Mouse (Mus musculus): ENCODE results near the gene Dtymk. TPM values are rescaled to one million over a fixed set of nuclear protein-coding genes. Genes with fewer than 3 reads are reported as not detected.
A peak's percentile ranks its signal among the peaks of the same experiment; 100 is the strongest.
"Not testable (repeated sequence)": the region's sequence is repeated elsewhere in the genome, so short reads cannot be mapped to it uniquely, and the experiment has no call there.

Dtymk gene
- polyA plus RNA-seq (2015; fragmentation: Nextera tagmentation; extraction: Ambion mirVana), result 147 and 156 TPM in 2 replicates

GRCm38 (mm10) chr1:93801741-93802238, at the start of gene Dtymk:
Gene Dtymk, minus strand, starts transcription at chr1:93801934.
- Histone ChIP-seq H3K27ac (peak within 1 kb of the TSS; percentile 98), H3K4me3 (peak within 1 kb of the TSS; percentile 85), H3K9me3 (replicated peaks) (no peaks in the 10 kb centered on the region), H3K36me3 (peaks cover 18% of the 10 kb centered on the region; the same call in 1 of the 2 replicates), H3K4me1 (replicated peaks) (peaks cover 34% of the 10 kb centered on the region), H3K9ac (peak within 1 kb of the TSS; percentile 76), H3K27me3 (no peaks in the 10 kb centered on the region), H3K4me2 (peak within 1 kb of the TSS; percentile 98)
- peak; percentile 53 for ATAC-seq (replicated peaks; ENCODE audit: insufficient number of reproducible peaks, insufficient read depth, low FRiP score, low read depth)
- WGBS, result under 1% methylated on average over 42 of the region's 42 CpGs

- not testable (repeated sequence) for H3K9ac ChIP-seq; H3K27ac ChIP-seq; H3K36me3 ChIP-seq; H3K27me3 ChIP-seq; H3K4me2 ChIP-seq; H3K9me3 ChIP-seq (replicated peaks); H3K4me1 ChIP-seq (replicated peaks); ATAC-seq (replicated peaks; ENCODE audit: insufficient number of reproducible peaks, insufficient read depth, low FRiP score, low read depth); H3K4me3 ChIP-seq
- 59% methylated on average over 1 of the region's 3 CpGs for WGBS
Measured at GRCm38 (mm10) chr1:93845766-93846366, 44.1 kb upstream of the Dtymk start.

GRCm38 (mm10) chr1:93838569-93838968, 36.8 kb upstream of the Dtymk start:
- not testable (repeated sequence) for H3K9me3 ChIP-seq (replicated peaks); H3K4me1 ChIP-seq (replicated peaks); H3K9ac ChIP-seq; H3K4me2 ChIP-seq; H3K36me3 ChIP-seq; H3K27ac ChIP-seq; ATAC-seq (replicated peaks; ENCODE audit: insufficient number of reproducible peaks, insufficient read depth, low FRiP score, low read depth); H3K27me3 ChIP-seq; H3K4me3 ChIP-seq
- WGBS, result 81% methylated on average over 8 of the region's 8 CpGs

GRCm38 (mm10) chr1:93837335-93837734, 35.6 kb upstream of the Dtymk start:
- no peaks in the 10 kb centered on the region for H3K27me3 ChIP-seq
- no peak for ATAC-seq (replicated peaks; ENCODE audit: insufficient number of reproducible peaks, insufficient read depth, low FRiP score, low read depth)
- no peaks in the 10 kb centered on the region for H3K9me3 ChIP-seq (replicated peaks)
- H3K4me2 ChIP-seq, result no peak overlapping the region
- H3K9ac ChIP-seq, result no peak overlapping the region
- no peak overlapping the region for H3K4me3 ChIP-seq
- H3K27ac ChIP-seq, result no peak overlapping the region
- no peaks in the 10 kb centered on the region for H3K36me3 ChIP-seq
- H3K4me1 ChIP-seq (replicated peaks), result no peaks in the 10 kb centered on the region
- 89% methylated on average over 8 of the region's 8 CpGs for WGBS

- Histone ChIP-seq H3K27ac (no peak overlapping the region), H3K9me3 (replicated peaks) (no peaks in the 10 kb centered on the region), H3K4me3 (no peak overlapping the region), H3K36me3 (no peaks in the 10 kb centered on the region), H3K9ac (no peak overlapping the region), H3K27me3 (no peaks in the 10 kb centered on the region), H3K4me2 (no peak overlapping the region), H3K4me1 (replicated peaks) (no peaks in the 10 kb centered on the region)
- WGBS, result 86% methylated on average over 2 of the region's 2 CpGs
- ATAC-seq (replicated peaks; ENCODE audit: insufficient number of reproducible peaks, insufficient read depth, low FRiP score, low read depth), result no peak
Measured at GRCm38 (mm10) chr1:93836532-93836913, 34.8 kb upstream of the Dtymk start.

GRCm38 (mm10) chr1:93835876-93836531, 34.3 kb upstream of the Dtymk start:
- Histone ChIP-seq H3K4me1 (replicated peaks) (no peaks in the 10 kb centered on the region), H3K4me3 (no peak overlapping the region), H3K9ac (no peak overlapping the region), H3K4me2 (no peak overlapping the region), H3K36me3 (no peaks in the 10 kb centered on the region), H3K9me3 (replicated peaks) (no peaks in the 10 kb centered on the region), H3K27me3 (no peaks in the 10 kb centered on the region), H3K27ac (no peak overlapping the region)
- ATAC-seq (replicated peaks; ENCODE audit: insufficient number of reproducible peaks, insufficient read depth, low FRiP score, low read depth), result no peak
- WGBS, result 79% methylated on average over 6 of the region's 6 CpGs

GRCm38 (mm10) chr1:93835211-93835610, 33.5 kb upstream of the Dtymk start:
- H3K27ac ChIP-seq, result no peak overlapping the region
- WGBS, result 92% methylated on average over 4 of the region's 4 CpGs

GRCm38 (mm10) chr1:93834671-93835150, 33.0 kb upstream of the Dtymk start:
- 83% methylated on average over 7 of the region's 7 CpGs for WGBS
- no peaks in the 10 kb centered on the region for H3K36me3 ChIP-seq

More at GRCm38 (mm10) chr1:93835211-93835610, 33.5 kb upstream of the Dtymk start:
- Histone ChIP-seq H3K4me2 (no peak overlapping the region), H3K9me3 (replicated peaks) (no peaks in the 10 kb centered on the region), H3K36me3 (no peaks in the 10 kb centered on the region), H3K27me3 (no peaks in the 10 kb centered on the region), H3K4me1 (replicated peaks) (no peaks in the 10 kb centered on the region), H3K9ac (no peak overlapping the region), H3K4me3 (no peak overlapping the region)
- no peak for ATAC-seq (replicated peaks; ENCODE audit: insufficient number of reproducible peaks, insufficient read depth, low FRiP score, low read depth)

GRCm38 (mm10) chr1:93832754-93833360, 31.1 kb upstream of the Dtymk start:
- H3K27me3 ChIP-seq; H3K27ac ChIP-seq; H3K9me3 ChIP-seq (replicated peaks); H3K4me2 ChIP-seq; H3K4me3 ChIP-seq; H3K4me1 ChIP-seq (replicated peaks); H3K36me3 ChIP-seq; H3K9ac ChIP-seq: not testable (repeated sequence)
- 68% methylated on average over 2 of the region's 4 CpGs for WGBS
- 0 out of 2 replicates have a peak, but pooled peaks have one; percentile 35 for ATAC-seq (replicated peaks; ENCODE audit: insufficient number of reproducible peaks, insufficient read depth, low FRiP score, low read depth)

More at GRCm38 (mm10) chr1:93834671-93835150, 33.0 kb upstream of the Dtymk start:
- Histone ChIP-seq H3K9me3 (replicated peaks) (no peaks in the 10 kb centered on the region), H3K4me3 (no peak overlapping the region), H3K9ac (no peak overlapping the region), H3K4me2 (no peak overlapping the region), H3K27ac (no peak overlapping the region), H3K4me1 (replicated peaks) (no peaks in the 10 kb centered on the region), H3K27me3 (no peaks in the 10 kb centered on the region)
- ATAC-seq (replicated peaks; ENCODE audit: insufficient number of reproducible peaks, insufficient read depth, low FRiP score, low read depth), result no peak

- no peak overlapping the region for H3K9ac ChIP-seq
- no peak overlapping the region for H3K4me3 ChIP-seq
- peaks cover 14% of the 10 kb centered on the region for H3K4me1 ChIP-seq (replicated peaks)
- ATAC-seq (replicated peaks; ENCODE audit: insufficient number of reproducible peaks, insufficient read depth, low FRiP score, low read depth), result no peak
- H3K36me3 ChIP-seq, result peaks cover 6% of the 10 kb centered on the region
- no peaks in the 10 kb centered on the region for H3K9me3 ChIP-seq (replicated peaks)
- peak overlapping the region; percentile 79 for H3K4me2 ChIP-seq
- no peak overlapping the region for H3K27ac ChIP-seq
- H3K27me3 ChIP-seq, result no peaks in the 10 kb centered on the region
- WGBS, result 91% methylated on average over 9 of the region's 9 CpGs
Measured at GRCm38 (mm10) chr1:93826540-93826835, 24.8 kb upstream of the Dtymk start.

GRCm38 (mm10) chr1:93825771-93826539, 24.2 kb upstream of the Dtymk start:
- Histone ChIP-seq H3K27me3 (no peaks in the 10 kb centered on the region), H3K4me2 (peak overlapping the region; percentile 79), H3K4me1 (replicated peaks) (peaks cover 14% of the 10 kb centered on the region), H3K9me3 (replicated peaks) (no peaks in the 10 kb centered on the region), H3K36me3 (peaks cover 11% of the 10 kb centered on the region), H3K9ac (peak overlapping the region; percentile 56), H3K27ac (peak overlapping the region; percentile 95), H3K4me3 (peak overlapping the region; percentile 58)
- WGBS, result 38% methylated on average over 27 of the region's 27 CpGs
- 0 out of 2 replicates have a peak, but pooled peaks have one; percentile 21 for ATAC-seq (replicated peaks; ENCODE audit: insufficient number of reproducible peaks, insufficient read depth, low FRiP score, low read depth)

Data from heart, embryonic 15.5 days (tissue).